Mouse (Mus musculus): Measurements from ENCODE around the gene Ltb.
A peak's percentile ranks its signal among the peaks of the same experiment; 100 is the strongest.

Gene Ltb

DNA sequence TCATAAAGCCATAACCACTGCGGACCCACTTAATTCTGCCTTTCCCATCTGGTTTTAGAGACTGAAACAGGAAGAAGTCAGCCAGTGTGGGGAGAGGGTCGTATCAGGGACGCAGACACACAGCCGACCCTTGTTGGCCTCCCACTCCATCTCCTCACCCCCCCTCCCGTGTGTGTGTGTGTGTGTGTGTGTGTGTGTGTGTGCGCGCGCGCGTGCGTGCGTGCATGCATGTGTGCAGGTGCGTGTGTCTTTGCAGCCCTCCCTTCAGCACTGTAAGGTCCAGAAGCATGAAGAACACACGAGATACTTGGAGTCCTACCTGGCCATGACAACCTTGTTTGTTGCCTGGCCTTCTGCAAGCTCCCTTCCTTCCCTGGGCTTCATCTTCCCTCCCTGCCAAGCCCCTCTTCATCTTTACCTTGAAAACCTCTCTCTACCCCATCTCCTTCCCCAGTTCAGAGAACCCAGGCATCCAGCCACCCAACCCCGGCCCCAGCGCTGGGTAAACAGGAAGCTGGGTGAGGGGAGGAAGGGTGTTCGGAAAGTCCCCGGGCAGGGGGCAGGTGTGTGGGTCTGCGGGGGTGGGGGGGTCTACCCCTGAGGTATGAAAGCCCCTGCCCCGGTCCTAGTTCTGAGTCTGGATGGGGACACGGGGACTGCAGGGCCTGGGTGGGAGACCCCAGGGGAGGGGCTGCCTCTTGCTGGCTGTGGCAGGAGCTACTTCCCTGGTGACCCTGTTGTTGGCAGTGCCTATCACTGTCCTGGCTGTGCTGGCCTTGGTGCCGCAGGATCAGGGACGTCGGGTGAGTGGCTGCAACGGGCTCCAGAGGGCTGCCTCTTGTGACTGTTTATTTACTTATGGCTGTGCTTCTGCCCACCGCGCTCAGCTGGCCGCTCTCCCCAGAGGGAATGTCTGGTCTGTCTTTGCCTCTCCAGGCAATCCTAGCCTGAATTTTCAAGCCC, at the start of gene Ltb:
Ltb (plus strand) TSS at position 559 of the 963 bp plus-strand sequence.
- DNase-seq (ENCODE audit: low read depth, low spot score), result no peak

DNA sequence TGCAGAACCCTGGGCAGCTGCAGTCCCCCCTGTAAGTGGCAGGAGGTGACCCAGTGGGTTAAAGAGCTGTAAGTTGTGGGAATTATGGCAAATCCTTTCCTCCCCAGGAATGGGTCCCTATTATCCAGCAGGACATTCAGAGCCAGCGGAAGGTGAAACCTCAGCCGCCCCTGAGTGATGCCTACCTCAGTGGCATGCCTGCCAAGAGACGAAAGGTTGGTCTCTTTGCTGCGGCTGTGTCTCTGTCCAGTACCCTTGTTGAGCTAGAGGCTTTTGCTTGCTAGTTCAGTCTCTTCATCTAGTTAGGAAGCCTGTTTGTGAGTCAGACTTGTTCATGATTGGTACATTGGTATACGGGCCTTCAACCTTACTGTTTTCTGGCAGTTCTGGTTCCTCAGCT, 48.1 kb upstream of the Ltb start:
- no peak for DNase-seq (ENCODE audit: low read depth, low spot score)

DNA sequence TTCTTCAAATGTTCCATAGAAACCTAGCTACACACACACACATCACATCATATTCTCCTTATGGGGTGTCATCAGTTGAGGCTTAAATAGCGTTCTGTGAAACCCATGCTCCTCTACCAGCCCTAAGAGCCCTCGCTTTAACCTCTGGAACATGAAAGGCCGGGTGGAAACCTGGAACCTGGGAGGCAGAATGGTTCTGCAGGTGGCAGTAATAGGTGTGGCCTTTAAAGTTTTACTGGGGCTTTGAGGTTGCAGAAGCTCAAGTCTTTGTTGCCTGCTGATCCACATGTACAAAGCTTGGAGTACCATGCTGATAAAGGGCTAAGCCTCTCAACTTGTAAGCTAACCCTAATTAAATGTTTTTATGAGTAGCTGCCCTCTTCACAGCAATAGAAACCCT, 46.9 kb upstream of the Ltb start:
- no peak for DNase-seq (ENCODE audit: low read depth, low spot score)

DNA sequence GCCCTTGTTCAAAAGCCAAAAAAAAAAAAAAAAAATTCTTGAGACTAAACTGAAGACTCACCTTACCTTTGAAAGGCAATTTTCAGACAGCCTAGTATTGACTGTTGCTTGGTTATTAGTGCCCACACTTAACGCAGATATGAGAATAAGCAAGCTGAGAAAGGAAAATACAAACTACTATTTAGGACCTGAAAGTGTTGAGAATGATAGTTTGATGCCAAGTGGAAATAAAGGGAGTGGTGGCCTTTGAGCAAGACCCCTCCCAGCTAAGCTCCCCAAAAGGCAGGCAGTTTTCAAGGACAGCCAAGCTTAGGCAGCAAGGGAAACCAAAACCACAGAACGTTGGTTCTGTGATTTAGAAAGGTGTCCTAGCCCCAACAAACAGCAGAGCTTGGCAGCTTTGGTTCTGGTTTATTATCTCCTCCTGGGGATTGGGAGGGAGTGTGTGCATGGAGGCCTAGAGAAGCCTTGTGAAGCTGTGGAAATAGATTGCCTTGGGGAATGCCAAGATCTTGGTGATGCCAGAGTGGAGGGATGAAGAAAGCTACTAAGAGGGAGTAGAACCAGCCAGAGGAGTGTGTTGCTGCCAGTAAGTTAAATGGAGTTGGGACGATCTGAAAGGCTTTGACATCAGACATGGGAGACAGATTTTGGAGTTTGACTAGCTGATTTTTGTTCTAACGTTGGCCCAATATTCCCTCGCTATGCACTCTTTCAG, 46.2 kb upstream of the Ltb start:
- no peak for DNase-seq (ENCODE audit: low read depth, low spot score)

DNA sequence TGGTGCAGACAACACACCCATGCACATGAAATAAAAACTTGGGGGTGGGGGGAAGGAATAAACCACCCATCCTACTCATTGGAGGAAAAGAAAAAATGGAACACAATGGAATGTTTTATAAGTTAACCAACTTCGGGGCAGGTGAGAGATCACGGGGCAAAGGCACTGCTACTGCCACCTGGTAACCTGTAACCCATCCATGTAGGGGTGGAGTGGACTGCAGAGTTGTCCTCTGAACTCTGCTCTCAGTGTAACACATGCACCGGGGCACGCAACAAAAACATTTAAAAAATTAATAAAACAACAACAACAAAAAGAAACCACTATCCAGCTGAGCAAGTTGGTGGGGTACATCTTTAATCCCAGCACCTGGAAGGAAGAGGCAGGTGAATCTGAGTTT, 42.1 kb upstream of the Ltb start:
- DNase-seq (ENCODE audit: low read depth, low spot score), result no peak

DNA sequence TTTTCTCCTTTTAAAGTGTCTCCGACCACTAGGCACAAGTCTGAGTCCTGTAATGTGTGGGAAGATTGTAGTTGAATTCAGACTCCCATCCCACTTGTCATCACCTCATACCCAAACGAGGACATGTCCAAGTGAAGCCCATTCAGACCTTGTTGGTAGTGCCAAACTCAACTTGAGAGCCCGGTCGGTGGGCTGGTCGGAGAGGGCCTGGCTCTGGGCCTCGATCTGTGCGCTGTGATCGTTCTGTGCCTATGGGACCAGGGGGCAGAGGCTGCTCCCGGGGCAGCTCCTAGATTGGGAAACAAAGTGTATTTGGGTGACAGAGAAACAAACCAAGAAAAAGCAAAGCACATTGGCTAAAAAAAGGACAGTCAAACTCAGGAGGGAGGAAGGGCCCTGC, 41.2 kb upstream of the Ltb start:
- DNase-seq (ENCODE audit: low read depth, low spot score), result no peak

DNA sequence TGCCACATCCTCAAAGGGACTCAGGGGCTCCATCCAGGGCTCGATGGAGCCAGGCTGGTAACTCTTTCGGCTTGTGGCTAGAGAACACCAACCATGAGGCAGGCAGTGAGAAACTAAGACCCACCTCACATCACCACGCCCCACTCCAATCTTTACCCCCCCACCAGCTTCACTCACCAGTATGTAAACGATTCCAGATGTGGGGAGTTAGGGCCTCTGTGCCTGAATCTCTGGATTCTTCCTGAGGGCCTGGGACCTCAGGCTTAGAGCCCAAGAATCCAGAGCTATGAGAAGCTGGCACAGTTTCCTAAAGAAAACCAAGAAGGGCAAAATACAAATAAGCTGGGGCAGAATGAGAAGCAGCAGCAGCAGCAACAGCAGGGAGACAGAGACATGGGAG, 40.3 kb upstream of the Ltb start:
- DNase-seq (ENCODE audit: low read depth, low spot score), result no peak

DNA sequence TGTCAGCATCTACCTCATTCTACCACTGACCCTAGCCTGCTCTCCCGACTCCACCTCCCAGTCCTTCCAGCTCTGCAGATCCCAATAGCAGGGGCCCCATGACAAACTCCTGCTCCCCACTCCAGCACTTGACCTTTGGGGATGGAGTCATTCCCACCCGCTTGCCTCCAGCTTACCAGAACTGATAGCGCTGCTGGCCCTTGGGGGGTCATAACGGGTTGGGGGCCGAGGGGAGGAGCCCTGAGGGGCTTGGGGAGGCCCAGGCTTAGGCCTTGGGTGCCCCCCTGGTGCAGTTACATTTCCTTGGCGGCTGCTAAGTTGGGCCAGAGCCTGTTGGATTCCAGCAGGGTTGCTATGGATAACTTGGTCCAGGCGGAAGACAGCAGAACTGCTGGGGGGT, 39.6 kb upstream of the Ltb start:
- DNase-seq (ENCODE audit: low read depth, low spot score), result no peak

DNA sequence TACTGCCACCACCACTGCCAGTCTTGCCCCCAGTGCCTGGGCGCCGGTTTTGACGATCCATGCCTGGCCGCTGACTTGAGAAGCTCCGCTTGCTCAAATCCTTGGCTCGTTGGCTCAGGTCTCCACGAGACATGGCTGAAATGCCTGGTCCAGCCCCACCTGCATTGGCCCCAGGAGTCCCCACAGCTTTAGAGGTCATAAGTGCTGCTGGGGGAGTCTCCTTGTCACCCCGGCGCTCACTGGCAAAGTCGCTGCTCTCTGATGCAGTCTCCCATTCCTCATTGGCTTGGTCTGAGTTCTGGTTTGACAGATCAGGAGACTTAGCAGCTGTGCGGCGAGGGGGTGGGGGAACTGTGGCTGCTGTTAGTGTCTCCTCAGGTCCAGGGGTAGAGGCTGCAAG, 38.8 kb upstream of the Ltb start:
- no peak for DNase-seq (ENCODE audit: low read depth, low spot score)

DNA sequence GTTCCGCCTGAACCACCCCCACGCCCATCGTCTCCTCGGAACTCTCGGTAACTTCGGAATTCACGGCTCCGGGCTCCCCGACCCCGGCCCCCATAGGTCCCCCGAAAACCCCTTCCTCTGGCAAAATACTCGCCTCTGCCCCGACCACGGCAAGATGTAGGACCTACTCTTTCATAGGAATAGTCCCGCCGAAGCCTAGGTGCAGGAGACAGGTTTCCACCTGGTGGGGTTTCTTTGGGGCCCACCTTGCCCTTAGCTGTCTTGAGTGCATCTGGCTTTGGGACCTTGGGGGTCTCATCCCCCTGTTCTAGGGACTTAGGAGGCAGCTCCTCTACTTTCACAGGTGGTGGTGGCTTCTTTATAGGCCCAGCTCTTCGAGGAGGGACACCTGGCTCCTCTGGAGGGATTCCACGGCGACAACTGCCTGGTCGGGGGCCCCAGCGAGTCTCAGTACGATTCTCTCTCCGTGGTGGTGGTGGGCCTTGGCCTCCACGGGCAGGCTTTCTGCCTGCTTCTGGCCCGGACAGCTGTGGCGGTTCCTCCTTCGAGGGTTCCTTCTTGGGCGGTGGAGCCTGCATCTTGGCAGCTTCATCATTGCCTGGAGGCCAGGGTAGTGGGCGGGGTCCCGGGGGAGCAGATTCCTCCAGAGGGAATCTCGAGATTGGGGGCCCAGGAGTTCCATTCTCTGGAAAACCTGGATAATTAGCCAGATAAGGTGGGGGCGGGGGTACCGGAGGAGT, 37.6 kb upstream of the Ltb start:
- no peak for DNase-seq (ENCODE audit: low read depth, low spot score)

DNA sequence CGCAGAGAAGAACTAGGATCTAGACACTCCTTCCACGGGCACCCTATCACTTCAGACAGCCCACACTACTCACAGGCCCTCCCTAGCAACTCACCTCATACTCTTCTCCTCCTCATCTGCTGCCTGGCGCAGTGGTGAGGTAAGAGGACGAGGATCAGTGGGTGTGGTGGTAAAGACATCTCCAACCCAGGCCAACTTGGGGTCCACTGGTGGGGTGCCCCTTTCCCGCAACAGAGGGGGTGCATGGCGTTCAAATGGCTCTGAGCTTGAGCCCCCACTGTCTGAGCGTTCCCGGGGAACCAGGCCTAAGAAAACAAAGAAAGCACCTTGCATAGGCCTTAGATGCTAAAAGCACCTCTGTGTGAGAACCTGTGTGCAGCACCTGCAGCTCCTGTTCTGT, 37.0 kb upstream of the Ltb start:
- DNase-seq (ENCODE audit: low read depth, low spot score), result no peak

DNA sequence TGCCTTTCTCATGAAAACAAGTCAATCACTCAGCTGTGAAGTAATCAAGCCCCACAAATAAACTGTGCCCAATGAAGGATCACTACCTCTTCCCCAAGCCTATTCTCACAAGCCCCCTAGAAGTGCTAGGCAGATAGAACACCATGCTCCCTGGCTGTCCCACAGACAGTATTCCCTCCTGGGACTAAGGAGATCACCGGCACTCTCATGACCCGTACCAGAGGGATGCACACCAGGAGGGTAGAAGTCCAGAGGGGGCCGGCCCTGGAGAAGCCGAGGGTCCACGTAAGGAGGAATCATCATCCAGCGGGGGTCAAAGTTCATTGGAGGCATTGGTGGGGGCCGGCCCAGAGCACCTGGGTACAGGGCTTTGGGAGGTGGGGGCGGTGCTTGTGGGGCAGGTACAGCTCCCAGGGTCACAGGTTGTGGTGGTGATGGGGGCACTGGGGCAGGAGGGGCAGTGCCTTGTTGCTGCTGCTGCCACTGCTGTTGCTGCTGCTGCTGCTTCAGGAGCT, 36.5 kb upstream of the Ltb start:
- no peak for DNase-seq (ENCODE audit: low read depth, low spot score)

DNA sequence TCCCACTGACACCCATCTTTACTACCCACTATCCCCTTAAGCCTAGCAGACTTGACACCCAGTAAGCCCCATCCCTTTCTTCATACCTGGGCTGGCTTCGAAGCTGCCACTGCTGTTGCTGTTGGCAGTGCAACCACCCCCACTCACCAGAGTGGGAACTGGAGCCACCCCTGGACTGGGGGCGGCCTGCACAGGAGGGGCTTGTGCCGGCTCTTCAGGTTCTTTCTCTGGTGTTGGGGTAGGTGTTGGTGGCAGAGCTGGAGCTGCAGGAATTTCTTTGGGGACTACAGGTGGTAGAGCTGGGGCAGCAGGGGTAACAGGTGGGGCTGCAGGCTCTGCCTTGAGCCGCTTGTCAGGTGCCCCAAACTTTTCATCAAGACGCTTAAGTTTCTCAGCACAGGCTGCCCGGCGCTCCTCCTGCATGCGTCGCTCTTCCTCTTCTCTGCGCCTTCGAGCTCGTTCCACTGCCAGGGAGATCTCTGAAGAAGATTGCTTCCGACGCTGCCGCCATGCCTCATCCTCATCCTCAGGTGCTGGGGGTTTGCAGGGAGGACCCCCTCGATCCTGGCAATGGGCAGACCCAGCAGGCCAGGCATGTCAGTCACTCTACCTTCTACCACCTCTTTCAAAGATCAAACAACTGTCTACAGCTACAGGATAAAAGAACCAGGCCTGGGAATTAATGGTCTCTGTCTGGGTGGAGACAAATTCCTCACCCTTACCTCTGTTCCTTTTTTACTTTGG, 35.2 kb upstream of the Ltb start:
- DNase-seq (ENCODE audit: low read depth, low spot score), result no peak

DNA sequence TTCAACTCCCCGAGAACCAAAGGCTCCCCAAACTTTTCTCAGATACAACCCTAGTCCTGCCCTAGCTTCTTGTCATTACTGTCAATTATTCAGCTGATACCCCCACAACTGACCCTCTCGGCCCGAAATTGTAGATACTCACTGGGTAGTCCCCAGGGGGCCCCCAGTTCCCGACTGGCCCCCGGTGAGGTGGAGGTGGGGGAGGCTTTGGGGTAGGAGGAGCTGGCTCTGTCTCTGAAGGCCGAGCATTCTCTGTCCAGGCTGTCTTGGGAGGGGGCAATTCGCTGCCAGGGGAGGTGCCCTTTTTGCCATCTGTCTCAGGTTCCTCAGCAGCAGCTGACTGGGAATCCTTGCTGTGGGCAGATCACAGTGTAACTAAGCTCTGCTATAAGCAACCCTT, 34.6 kb upstream of the Ltb start:
- DNase-seq (ENCODE audit: low read depth, low spot score), result no peak

DNA sequence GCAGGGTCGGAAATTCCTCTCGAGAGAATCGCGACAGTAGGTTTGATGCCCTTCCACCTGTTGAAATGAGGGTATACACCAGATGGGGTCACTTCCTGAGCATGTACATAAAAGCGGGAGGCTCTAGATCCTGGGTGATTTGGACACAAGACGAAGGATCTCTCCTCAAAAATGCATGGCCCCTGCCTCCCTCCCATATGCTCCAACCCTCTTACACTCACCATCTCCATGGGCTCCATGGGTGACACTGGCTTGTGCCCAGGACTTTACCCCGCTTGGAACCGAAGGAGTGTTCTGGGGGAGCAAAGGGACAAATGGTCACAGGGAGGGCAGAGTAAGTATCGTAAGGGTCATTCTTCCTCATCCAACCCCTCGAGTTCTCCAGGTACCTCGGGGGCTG, 32.8 kb upstream of the Ltb start:
- DNase-seq (ENCODE audit: low read depth, low spot score), result no peak

DNA sequence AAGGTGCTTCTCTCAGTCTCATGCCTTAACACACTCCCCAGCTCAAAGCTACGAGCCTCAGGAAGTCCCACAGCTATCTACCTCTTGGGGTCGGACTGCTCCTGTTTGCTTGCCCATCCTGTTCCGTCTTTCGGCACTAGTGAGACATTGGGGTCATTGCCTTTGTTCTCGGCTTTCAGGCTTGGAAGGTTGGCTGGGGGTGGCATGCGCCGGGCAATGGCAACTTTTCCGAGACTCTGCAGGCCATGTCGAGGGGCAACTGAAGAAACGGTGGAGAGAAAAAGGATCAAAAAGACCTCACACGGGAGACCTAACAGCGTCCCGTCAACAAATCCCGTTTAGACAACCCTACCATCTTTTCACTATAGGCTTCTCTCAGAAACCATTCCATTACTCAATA, 32.1 kb upstream of the Ltb start:
- no peak for DNase-seq (ENCODE audit: low read depth, low spot score)

DNA sequence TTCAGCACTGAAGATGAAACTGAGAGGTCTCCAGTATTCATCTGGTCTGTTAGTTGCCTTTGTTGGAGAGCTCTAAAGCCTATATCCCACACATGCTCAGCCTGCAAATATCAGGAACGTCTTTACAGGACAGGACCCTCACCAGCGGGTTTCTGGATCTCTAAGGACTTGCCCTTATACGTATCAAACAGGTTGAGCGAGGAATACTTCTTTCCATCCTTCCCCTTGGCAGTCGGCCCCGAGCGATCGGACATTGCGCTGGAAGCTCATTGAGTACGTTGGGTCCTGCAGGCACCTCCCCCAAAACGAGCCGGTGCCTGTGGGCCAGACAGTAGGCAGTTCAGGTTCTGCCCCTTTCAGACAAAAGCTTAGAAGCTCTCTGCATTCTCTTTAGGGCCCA, 31.5 kb upstream of the Ltb start:
- no peak for DNase-seq (ENCODE audit: low read depth, low spot score)

DNA sequence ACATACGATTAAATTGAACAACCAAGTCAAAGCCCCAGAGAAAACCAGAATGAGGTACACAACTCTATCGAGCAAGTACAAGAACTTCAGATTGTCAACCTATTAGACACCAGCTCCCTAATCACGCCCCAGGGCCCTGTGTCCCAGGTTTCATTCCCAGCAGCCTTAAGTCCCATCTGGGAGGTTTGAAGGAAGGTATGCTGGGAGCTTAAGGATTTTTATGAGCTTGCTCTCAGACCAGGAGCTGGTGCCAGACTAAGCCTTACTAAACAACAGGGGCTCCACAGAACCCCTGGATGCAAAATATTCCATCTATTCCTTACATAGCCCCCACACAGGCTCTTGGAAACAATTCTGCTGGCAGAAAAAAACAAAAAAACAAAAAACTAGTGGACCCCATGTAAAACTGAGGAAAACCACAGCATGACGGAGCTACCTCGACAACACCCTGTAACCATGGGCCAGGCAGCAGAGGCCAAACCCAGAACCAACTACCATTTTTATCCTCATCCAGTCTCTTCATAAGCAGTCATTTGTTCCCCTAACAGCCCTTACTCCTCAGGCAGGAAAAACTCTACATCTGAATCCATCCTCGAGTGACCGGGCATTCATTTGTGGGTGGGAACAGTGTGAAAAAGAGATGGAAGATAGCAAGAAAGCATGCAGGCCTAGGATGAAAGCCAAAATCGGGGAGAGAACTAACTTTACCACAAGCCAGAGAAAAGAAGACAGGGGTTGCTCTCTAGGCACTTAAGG, 30.7 kb upstream of the Ltb start:
- DNase-seq (ENCODE audit: low read depth, low spot score), result no peak

DNA sequence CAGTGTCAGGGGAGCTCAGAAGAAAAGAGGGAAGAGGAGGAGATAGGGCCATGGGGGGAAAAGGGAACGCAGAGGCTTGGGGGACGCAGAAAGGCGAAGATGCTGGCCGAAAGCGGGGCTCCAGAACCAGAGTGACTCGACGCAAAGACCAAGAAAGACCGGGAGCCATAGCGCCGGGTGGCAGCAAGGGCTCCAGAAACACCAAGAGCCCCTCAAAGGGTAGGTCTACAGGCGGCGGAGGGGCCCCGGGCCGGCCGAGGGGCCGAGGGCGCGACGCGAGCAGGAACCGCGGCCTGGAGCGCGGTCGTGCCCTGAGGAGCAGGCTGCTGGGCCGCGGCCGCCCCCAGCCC, 30.0 kb upstream of the Ltb start:
- no peak for DNase-seq (ENCODE audit: low read depth, low spot score)

DNA sequence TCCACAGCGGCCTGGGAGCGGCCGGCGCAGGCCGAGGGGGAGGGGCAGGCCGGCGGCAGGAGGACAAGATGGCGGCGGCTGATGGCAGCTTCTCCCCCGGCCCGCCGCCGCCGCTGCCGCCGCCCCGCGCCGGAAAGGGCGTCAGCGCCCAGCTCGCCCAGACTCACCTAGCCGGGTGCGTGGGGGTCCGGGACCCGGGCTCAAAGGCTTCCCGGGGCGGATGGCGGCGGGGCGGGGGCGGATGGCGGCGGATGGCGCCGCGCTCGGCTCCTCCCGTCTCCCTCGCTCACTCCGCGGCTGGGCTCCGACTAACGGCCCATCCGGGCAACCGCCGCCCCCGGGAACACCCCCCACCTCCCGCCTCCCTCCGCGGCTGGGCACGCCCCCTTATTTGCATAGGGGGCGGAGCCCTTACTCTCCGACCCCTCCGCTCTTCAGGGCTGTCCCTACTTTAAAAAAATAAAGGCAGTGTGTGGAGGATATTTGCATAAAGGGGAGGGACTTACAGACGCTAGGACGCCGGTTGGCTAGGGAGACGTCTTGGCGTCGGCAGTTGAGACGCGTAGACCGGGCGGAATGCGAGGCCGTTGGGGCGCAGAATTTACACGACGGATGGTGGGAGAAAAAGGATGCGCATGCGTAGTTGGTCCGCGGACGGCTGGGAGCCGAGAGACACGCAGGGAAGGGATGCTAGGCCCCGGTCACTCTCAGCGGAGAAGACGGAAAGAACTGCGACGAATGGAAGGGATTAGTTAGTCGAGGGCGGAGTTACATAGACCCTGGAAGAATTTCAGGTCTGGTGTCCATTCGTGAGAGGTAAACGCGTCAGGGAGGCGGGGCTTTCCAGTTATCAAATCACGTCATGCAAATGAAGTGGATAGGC, 29.4 kb upstream of the Ltb start, which contains the start of gene Prrc2a:
Prrc2a (minus strand) TSS at position 330 of the 883 bp plus-strand sequence.
- peak; percentile 98 for DNase-seq (ENCODE audit: low read depth, low spot score)
